Mouse (Mus musculus) G1E (cell line): ENCODE results near the gene Ptprr.

Source experiments
- CTCF ChIP-seq: IDR thresholded peaks from 2 replicates; pipeline ENCODE4 v1.5.1; 2012; ENCODE audit warnings: low read depth, low read length, inconsistent platforms, mixed read lengths
- GATA1 ChIP-seq: IDR thresholded peaks from 2 replicates; pipeline ENCODE4 v1.6.1; 2012; ENCODE audit warnings: borderline replicate concordance, low read length, inconsistent platforms, mixed read lengths
- TAL1 ChIP-seq: conservative IDR thresholded peaks from 2 replicates; pipeline ENCODE4 v1.6.1; 2012; ENCODE audit warnings: low read depth, low read length, inconsistent platforms, mixed read lengths

DNA sequence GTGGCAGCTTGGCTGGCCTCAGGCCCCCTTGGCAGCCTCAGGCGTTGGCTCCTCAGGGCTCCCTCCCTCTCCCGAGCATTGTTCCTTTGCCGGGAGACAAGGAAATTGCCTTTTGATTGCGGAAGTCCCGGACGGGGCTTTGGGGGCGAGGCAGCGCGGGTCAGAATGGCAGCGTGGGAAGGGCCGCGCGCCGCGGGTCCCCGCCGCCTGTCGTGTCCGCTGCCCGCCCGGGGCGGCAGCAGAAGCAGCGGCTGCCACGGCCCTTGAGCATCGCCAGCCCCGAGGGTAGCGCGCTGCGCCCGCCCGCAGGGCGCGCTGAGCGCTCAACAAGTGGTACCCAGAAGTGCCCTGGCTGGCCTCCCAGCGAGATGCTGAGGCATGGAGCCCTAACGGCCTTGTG, 283.2 kb downstream of the Ptprr start:
- TF ChIP-seq CTCF (no peak), TAL1 (no peak), GATA1 (no peak)
